Mouse (Mus musculus) bone marrow, adult 2 months (tissue): ENCODE measurements around the gene Myo15b. TPM values are rescaled to one million over a fixed set of nuclear protein-coding genes. Genes with fewer than 3 reads are reported as not detected.

Experiments
- H3K27ac ChIP-seq: fragments of 200-500 bp; 2 replicates; pipeline ENCODE4 v1.5.1; 2012; ENCODE audit warnings: low read depth, mild to moderate bottlenecking, control low read depth, inconsistent platforms, low read length; ENCODE audit not compliant: control insufficient read depth, poor library complexity, insufficient read depth
- H3K4me1 ChIP-seq: fragments of 200-500 bp; 2 replicates; pipeline ENCODE4 v1.6.1; 2011; ENCODE audit warnings: low read length; ENCODE audit not compliant: control insufficient read depth, insufficient read depth
- H3K4me3 ChIP-seq: fragments of 200-500 bp; replicated peaks from 2 replicates; pipeline ENCODE3; 2011; ENCODE audit warnings: mild to moderate bottlenecking, low read depth, low read length, control low read depth; ENCODE audit not compliant: control insufficient read depth
- CTCF ChIP-seq: fragments of 200-500 bp; IDR thresholded peaks from 2 replicates; pipeline ENCODE4 v1.5.1; 2011; ENCODE audit warnings: low read length, control low read depth; ENCODE audit not compliant: control insufficient read depth, insufficient read depth
- POLR2A ChIP-seq: fragments of 200-500 bp; IDR thresholded peaks from 2 replicates; pipeline ENCODE4 v1.6.1; 2011; ENCODE audit warnings: low read depth, mild to moderate bottlenecking, control low read depth, low read length, borderline replicate concordance; ENCODE audit not compliant: control insufficient read depth
- WGBS: fragments of 180-500 bp; shearing (Covaris S2); methylation state at CpG from one replicate; pipeline ENCODE4 v1.1.7; 2018; 5-methylcytosine and 5-hydroxymethylcytosine counted together
- polyA plus RNA-seq: library from polyadenylated mRNA; stranded (reverse); fragments of >200 nt; gene quantifications from 2 replicates; pipeline ENCODE4 v1.2.4, GENCODE M21; 2011; ENCODE audit warnings: low replicate concordance; ENCODE audit not compliant: missing spikeins, insufficient read depth, insufficient read length

Myo15b gene
- polyA plus RNA-seq, 1 experiment: 0.57 TPM

GRCm38 (mm10) chr11:115906116-115906515, 47.9 kb downstream of the Myo15b start:
- Histone ChIP-seq H3K4me1 (peaks cover 19% of the 10 kb centered on the region), H3K27ac (no peak overlapping the region; the same call in 1 of the 2 replicates), H3K4me3 (no peak overlapping the region)
- WGBS: 87% methylated on average over 3 of the region's 3 CpGs
- TF ChIP-seq POLR2A (no peak), CTCF (no peak)

- no peak overlapping the region for H3K4me3 ChIP-seq
- WGBS: 91% methylated on average over 5 of the region's 5 CpGs
- TF ChIP-seq CTCF: no peak
- TF ChIP-seq POLR2A: no peak
- peaks cover 22% of the 10 kb centered on the region for H3K4me1 ChIP-seq
- H3K27ac ChIP-seq: no peak overlapping the region
These were observed 48.3 kb downstream of the Myo15b start for GRCm38 (mm10) chr11:115906521-115906920.

GRCm38 (mm10) chr11:115911134-115911561, 52.9 kb downstream of the Myo15b start:
- H3K27ac ChIP-seq: peak overlapping the region; percentile 87
- TF ChIP-seq CTCF (no peak), POLR2A (no peak)
- 5% methylated on average over 5 of the region's 5 CpGs for WGBS
- peaks cover 19% of the 10 kb centered on the region for H3K4me1 ChIP-seq
- H3K4me3 ChIP-seq: no peak overlapping the region

GRCm38 (mm10) chr11:115911632-115912376, 53.6 kb downstream of the Myo15b start, which contains the start of gene Smim6:
TSS of gene Smim6 (plus strand) at chr11:115912017.
- H3K4me1 ChIP-seq: peaks cover 19% of the 10 kb centered on the region
- WGBS: 11% methylated on average over 11 of the region's 11 CpGs

GRCm38 (mm10) chr11:115916579-115916978, 58.4 kb downstream of the Myo15b start:
- no peak overlapping the region for H3K27ac ChIP-seq
- H3K4me3 ChIP-seq: no peak overlapping the region
- H3K4me1 ChIP-seq: peaks cover 9% of the 10 kb centered on the region
- 88% methylated on average over 4 of the region's 4 CpGs for WGBS
- TF ChIP-seq POLR2A: no peak
- no peak for TF ChIP-seq CTCF

More at GRCm38 (mm10) chr11:115911632-115912376, 53.6 kb downstream of the Myo15b start, which contains the start of gene Smim6:
- TF ChIP-seq POLR2A (no peak), CTCF (no peak)
- H3K27ac ChIP-seq: peak within 1 kb of the TSS; percentile 87
- no peak within 1 kb of the TSS for H3K4me3 ChIP-seq

GRCm38 (mm10) chr11:115918637-115919036, 60.4 kb downstream of the Myo15b start:
- TF ChIP-seq CTCF: no peak
- no peak for TF ChIP-seq POLR2A

GRCm38 (mm10) chr11:115919073-115919472, 60.9 kb downstream of the Myo15b start:
- Histone ChIP-seq H3K4me1 (no peaks in the 10 kb centered on the region; the same call in 1 of the 2 replicates), H3K27ac (peak overlapping the region; percentile 22; the same call in 1 of the 2 replicates), H3K4me3 (no peak overlapping the region)
- TF ChIP-seq CTCF: no peak
- TF ChIP-seq POLR2A: no peak
- WGBS: 62% methylated on average over 5 of the region's 5 CpGs

More at GRCm38 (mm10) chr11:115918637-115919036, 60.4 kb downstream of the Myo15b start:
- no peaks in the 10 kb centered on the region; the same call in 1 of the 2 replicates for H3K4me1 ChIP-seq
- WGBS: 76% methylated on average over 5 of the region's 5 CpGs
- H3K27ac ChIP-seq: peak overlapping the region; percentile 53; the same call in 1 of the 2 replicates
- H3K4me3 ChIP-seq: no peak overlapping the region

GRCm38 (mm10) chr11:115920110-115920818, 62.1 kb downstream of the Myo15b start:
- Histone ChIP-seq H3K4me1 (no peaks in the 10 kb centered on the region; the same call in 1 of the 2 replicates), H3K27ac (no peak overlapping the region), H3K4me3 (no peak overlapping the region)
- peak; percentile 44; the same call in 1 of the 2 replicates for TF ChIP-seq CTCF
- TF ChIP-seq POLR2A: no peak
- 21% methylated on average over 6 of the region's 6 CpGs for whole genome bisulfite sequencing
